Mouse (Mus musculus) CH12.LX (cell line): ENCODE measurements around the gene Hand1. TPM values are rescaled to one million over a fixed set of nuclear protein-coding genes. Genes with fewer than 3 reads are reported as not detected.

ENCODE experiments used
- DNase-seq: peaks from one replicate; pipeline ENCODE4 v3.0.0-alpha.2; 2013; ENCODE audit errors: extremely low read depth
- H3K27ac ChIP-seq: 2 replicates; pipeline ENCODE4 v1.5.1; 2012; ENCODE audit warnings: low read depth, mild to moderate bottlenecking, control low read depth, moderate library complexity; ENCODE audit not compliant: insufficient read depth
- H3K27me3 ChIP-seq: replicated peaks from 2 replicates; pipeline ENCODE3; 2012; ENCODE audit warnings: inconsistent platforms
- H3K36me3 ChIP-seq, 2 experiments: replicated peaks in 1 of 2; 2 replicates each; pipeline versions ENCODE3 to v1.6.1; 2012; ENCODE audit warnings: inconsistent platforms in 1 of 2, low read length in 1 of 2, mild to moderate bottlenecking in 1 of 2, mixed read lengths in 1 of 2, moderate library complexity in 1 of 2; ENCODE audit not compliant: control insufficient read depth in 1 of 2, insufficient read depth in 1 of 2
- H3K4me1 ChIP-seq, 2 experiments: 2 replicates each; pipeline ENCODE4 v1.6.1; 2012; ENCODE audit warnings: inconsistent platforms in 1 of 2, moderate library complexity in 1 of 2; ENCODE audit not compliant: insufficient read depth in 2 of 2, control insufficient read depth in 1 of 2
- H3K4me2 ChIP-seq: 2 replicates; pipeline ENCODE4 v1.6.1; 2012; ENCODE audit warnings: low read depth, mild to moderate bottlenecking, control low read depth; ENCODE audit not compliant: poor library complexity, insufficient read depth, severe bottlenecking
- H3K4me3 ChIP-seq, 3 experiments: fragments of 150-350 bp in 1 of 3; sonication (generic) in 1 of 3; replicated peaks in 1 of 3; 2 replicates each; pipeline versions ENCODE3 to v1.5.1; 2011 to 2012; ENCODE audit warnings: low read depth in 2 of 3, low read length in 2 of 3, mild to moderate bottlenecking in 2 of 3, moderate library complexity in 2 of 3, control low read depth in 1 of 3, improper control_type of control experiment in 1 of 3, inconsistent platforms in 1 of 3, mixed read lengths in 1 of 3; ENCODE audit not compliant: poor library complexity in 1 of 3
- H3K79me2 ChIP-seq: replicated peaks from 2 replicates; pipeline ENCODE4 v1.6.1; 2012; ENCODE audit warnings: mild to moderate bottlenecking, moderate library complexity; ENCODE audit not compliant: control insufficient read depth, poor library complexity, insufficient read depth, severe bottlenecking; ENCODE audit errors: extremely low read depth
- H3K9ac ChIP-seq: 2 replicates; pipeline ENCODE4 v1.6.1; 2012; ENCODE audit warnings: low read depth, mild to moderate bottlenecking, control low read depth, moderate library complexity; ENCODE audit not compliant: insufficient read depth
- H3K9me3 ChIP-seq: replicated peaks from 2 replicates; pipeline ENCODE3; 2012; ENCODE audit warnings: low read length, inconsistent platforms, mixed read lengths
- BHLHE40 ChIP-seq: IDR thresholded peaks from 2 replicates; pipeline ENCODE4 v1.6.1; 2011; ENCODE audit warnings: mild to moderate bottlenecking, low read depth, low read length, improper control_type of control experiment
- CHD2 ChIP-seq: IDR thresholded peaks from 2 replicates; pipeline ENCODE4 v1.6.1; 2011; ENCODE audit warnings: low read length, improper control_type of control experiment
- E2F4 ChIP-seq: IDR thresholded peaks from 2 replicates; pipeline ENCODE4 v1.6.1; 2011; ENCODE audit warnings: low read depth, low read length, improper control_type of control experiment; ENCODE audit not compliant: insufficient replicate concordance
- ELF1 ChIP-seq: IDR thresholded peaks from 2 replicates; pipeline ENCODE4 v1.6.1; 2014; ENCODE audit warnings: low read depth, mild to moderate bottlenecking, inconsistent platforms, low read length, improper control_type of control experiment
- EP300 ChIP-seq: IDR thresholded peaks from 2 replicates; pipeline ENCODE4 v1.6.1; 2011; ENCODE audit warnings: low read length, improper control_type of control experiment
- ETS1 ChIP-seq: conservative IDR thresholded peaks from 2 replicates; pipeline ENCODE4 v1.6.1; 2012; ENCODE audit warnings: low read depth, mild to moderate bottlenecking, inconsistent platforms, low read length, improper control_type of control experiment, moderate library complexity
- GABPA ChIP-seq: IDR thresholded peaks from 2 replicates; pipeline ENCODE4 v1.6.1; 2012; ENCODE audit warnings: low read depth, low read length, improper control_type of control experiment, inconsistent platforms; ENCODE audit not compliant: insufficient replicate concordance
- IRF4 ChIP-seq: IDR thresholded peaks from 2 replicates; pipeline ENCODE4 v1.6.1; 2014; ENCODE audit warnings: low read depth, mild to moderate bottlenecking, inconsistent platforms, low read length, improper control_type of control experiment
- JUN ChIP-seq: IDR thresholded peaks from 2 replicates; pipeline ENCODE4 v1.6.1; 2011; ENCODE audit warnings: low read depth, mild to moderate bottlenecking, low read length, improper control_type of control experiment, moderate library complexity; ENCODE audit not compliant: insufficient read depth
- KAT2A ChIP-seq: IDR thresholded peaks from 2 replicates; pipeline ENCODE4 v1.6.1; 2012; ENCODE audit warnings: low read length, improper control_type of control experiment, inconsistent platforms; ENCODE audit not compliant: insufficient replicate concordance
- MAFK ChIP-seq: IDR thresholded peaks from 2 replicates; pipeline ENCODE4 v1.6.1; 2011; ENCODE audit warnings: low read length, improper control_type of control experiment; ENCODE audit not compliant: insufficient replicate concordance
- MAX ChIP-seq: IDR thresholded peaks from 2 replicates; pipeline ENCODE4 v1.6.1; 2011; ENCODE audit warnings: low read length, improper control_type of control experiment
- MXI1 ChIP-seq: IDR thresholded peaks from 2 replicates; pipeline ENCODE4 v1.6.1; 2011; ENCODE audit warnings: mild to moderate bottlenecking, low read depth, low read length, improper control_type of control experiment
- MYC ChIP-seq: IDR thresholded peaks from 2 replicates; pipeline ENCODE4 v1.6.1; 2011; ENCODE audit warnings: low read depth, mild to moderate bottlenecking, improper control_type of control experiment, low read length
- NELFE ChIP-seq: IDR thresholded peaks from 2 replicates; pipeline ENCODE4 v1.6.1; 2011; ENCODE audit warnings: low read depth, low read length, improper control_type of control experiment
- PAX5 ChIP-seq: IDR thresholded peaks from 2 replicates; pipeline ENCODE4 v1.6.1; 2012; ENCODE audit warnings: low read length, inconsistent platforms, mixed read lengths
- POLR2A ChIP-seq: IDR thresholded peaks from 2 replicates; pipeline ENCODE4 v1.6.1; 2011; ENCODE audit warnings: low read depth, mild to moderate bottlenecking, improper control_type of control experiment, low read length
- RAD21 ChIP-seq: IDR thresholded peaks from 2 replicates; pipeline ENCODE4 v1.6.1; 2011; ENCODE audit warnings: low read depth, mild to moderate bottlenecking, low read length, improper control_type of control experiment, moderate library complexity
- RCOR1 ChIP-seq: conservative IDR thresholded peaks from 2 replicates; pipeline ENCODE4 v1.6.1; 2012; ENCODE audit warnings: low read depth, mild to moderate bottlenecking, inconsistent platforms, low read length, improper control_type of control experiment
- SIN3A ChIP-seq: IDR thresholded peaks from 2 replicates; pipeline ENCODE4 v1.6.1; 2012; ENCODE audit warnings: low read length, improper control_type of control experiment, inconsistent platforms
- SMC3 ChIP-seq: IDR thresholded peaks from 2 replicates; pipeline ENCODE4 v1.6.1; 2011; ENCODE audit warnings: low read depth, low read length, improper control_type of control experiment
- TCF12 ChIP-seq: IDR thresholded peaks from 2 replicates; pipeline ENCODE4 v1.6.1; 2014; ENCODE audit warnings: low read depth, mild to moderate bottlenecking, inconsistent platforms, low read length, improper control_type of control experiment
- UBTF ChIP-seq: IDR thresholded peaks from 2 replicates; pipeline ENCODE4 v1.6.1; 2012; ENCODE audit warnings: low read depth, mild to moderate bottlenecking, inconsistent platforms, low read length, improper control_type of control experiment, moderate library complexity
- ZMIZ1 ChIP-seq: IDR thresholded peaks from 2 replicates; pipeline ENCODE4 v1.6.1; 2012; ENCODE audit warnings: low read depth, mild to moderate bottlenecking, inconsistent platforms, low read length, improper control_type of control experiment
- ZNF384 ChIP-seq: IDR thresholded peaks from 2 replicates; pipeline ENCODE4 v1.6.1; 2012; ENCODE audit warnings: low read depth, low read length, improper control_type of control experiment, inconsistent platforms
- dilution Hi-C: fragments of 300-500 bp; cut with MboI; formaldehyde crosslinking; loops from 2 replicates; pipeline ENCODE4 v1.14.3; 2020; ENCODE audit warnings: low sequenced_read_pairs; ENCODE audit not compliant: extremely low pct_unique_long_range_greater_than_20kb, extremely low pct_ligation_motif_present
- in situ Hi-C: fragments of 300-500 bp; cut with MboI; formaldehyde crosslinking; loops from 3 replicates; pipeline ENCODE4 v1.14.3; 2019; ENCODE audit warnings: low sequenced_read_pairs, low pct_ligation_motif_present, low pct_unique_long_range_greater_than_20kb, mixed read lengths
- polyA plus RNA-seq: library from polyadenylated mRNA; unstranded; fragments of >175 nt; gene quantifications from 2 replicates; pipeline ENCODE4 v1.2.1, GENCODE M21; 2012; ENCODE audit warnings: low read depth; ENCODE audit not compliant: insufficient read length
- total RNA-seq, 2 experiments: library from RNA; depleted of rRNA; stranded (reverse); fragments of 300-350 nt in 1 of 2; fragments of >200 nt in 1 of 2; gene quantifications; 2 replicates each; pipeline ENCODE4 v1.2.3; 2012 to 2014

The Hand1 gene
- total and polyA plus RNA-seq, 3 experiments, result not detected

GRCm38 (mm10) chr11:57786616-57787418, 45.8 kb downstream of the Hand1 start:
- no peak overlapping the region for H3K9ac ChIP-seq
- in situ Hi-C loops (loop anchor here (10.0 kb wide), 1 partner anchor 312 kb away; no protein-coding TSS in a partner anchor), dilution Hi-C loops (no loop called here)
- H3K4me3 ChIP-seq, result no peak overlapping the region
- peaks cover 56% of the 10 kb centered on the region for H3K27me3 ChIP-seq
- no peak for DNase-seq
- no peak overlapping the region for H3K4me2 ChIP-seq
- H3K79me2 ChIP-seq, result no peaks in the 10 kb centered on the region
- H3K27ac ChIP-seq, result no peak overlapping the region
- no peaks in the 10 kb centered on the region for H3K9me3 ChIP-seq
- H3K36me3 ChIP-seq, result no peaks in the 10 kb centered on the region
- 0 out of 4 replicates have a peak, but pooled peaks cover 0 to 2% of the 10 kb centered on the region in 2 experiments for H3K4me1 ChIP-seq
- TF ChIP-seq ZMIZ1, result no peak
- no peak for TF ChIP-seq CHD2
- TF ChIP-seq MXI1, result no peak
- no peak for TF ChIP-seq RCOR1
- TF ChIP-seq TCF12, result no peak
- no peak for TF ChIP-seq MAX
- TF ChIP-seq ETS1, result no peak
- TF ChIP-seq SMC3, result no peak
- TF ChIP-seq IRF4, result no peak
- TF ChIP-seq EP300, result no peak
- TF ChIP-seq PAX5, result no peak
- no peak for TF ChIP-seq ELF1
- no peak for TF ChIP-seq MAFK

DNA sequence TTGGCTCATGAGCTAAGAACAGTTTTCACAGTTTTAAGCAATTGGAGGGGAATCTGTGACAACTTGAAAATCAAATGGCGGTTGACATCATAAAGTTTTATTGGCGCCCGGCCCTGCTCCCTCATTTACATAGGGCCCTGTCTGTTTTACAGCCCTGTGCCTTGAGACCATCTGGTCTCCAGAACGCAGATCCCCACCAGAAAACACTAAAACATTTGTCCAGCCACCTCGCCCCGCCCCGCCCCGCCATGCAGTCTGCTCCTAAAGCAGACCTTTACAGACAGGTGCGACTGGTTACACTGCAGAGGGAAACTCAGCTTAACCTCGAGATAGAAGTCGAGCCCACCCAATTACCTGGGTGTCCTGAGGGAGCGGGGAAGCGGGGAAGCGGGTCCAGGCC, 52.8 kb downstream of the Hand1 start:
- H3K9ac ChIP-seq, result no peak overlapping the region
- in situ Hi-C loops, result loop anchor here (5.0 to 10.0 kb wide), 2 partner anchors 233 to 305 kb away; no protein-coding TSS in a partner anchor
- no peak for DNase-seq
- no peak overlapping the region for H3K4me3 ChIP-seq
- H3K27me3 ChIP-seq, result peaks cover 92% of the 10 kb centered on the region
- no peak overlapping the region for H3K27ac ChIP-seq
- H3K9me3 ChIP-seq, result no peaks in the 10 kb centered on the region
- TF ChIP-seq JUN (no peak), KAT2A (no peak), TCF12 (no peak), ELF1 (no peak), NELFE (no peak), BHLHE40 (no peak), ZNF384 (no peak), RAD21 (no peak), POLR2A (no peak), GABPA (no peak), SMC3 (no peak), EP300 (no peak), UBTF (no peak), MYC (no peak), SIN3A (no peak), E2F4 (no peak)
- no peaks in the 10 kb centered on the region for H3K79me2 ChIP-seq
- no peaks in the 10 kb centered on the region for H3K36me3 ChIP-seq
- dilution Hi-C loops, result no loop called here
- no peak overlapping the region for H3K4me2 ChIP-seq
- H3K4me1 ChIP-seq, result no peaks in the 10 kb centered on the region
